In genomic region chr15:82338593-82339112, GRCm38 (mm10) we compare ENCODE assay signal across 7 mouse cellular contexts. TPM values are rescaled to one million over a fixed set of nuclear protein-coding genes. Genes with fewer than 3 reads are reported as not detected.
DNase-seq lines count a peak whose midpoint lies in the region; ATAC-seq lines count a peak whose summit lies in the region.

TSS of gene Naga (minus strand) at chr15:82338925.
TSS of gene Pheta2 (plus strand) at chr15:82338942.
TSS of gene Smdt1 (plus strand) at chr15:82338959.

- peaks cover 24% of the 10 kb centered on the region for H3K36me3 ChIP-seq in embryonic facial prominence, embryonic 12.5 days
- no peaks in the 10 kb centered on the region; the same call in 1 of the 2 replicates for H3K36me3 ChIP-seq in limb, embryonic 11.5 days (ENCODE audit: control insufficient read depth, insufficient read depth, low read length)
- peaks cover 8% of the 10 kb centered on the region; the same call in 1 of the 2 replicates for H3K36me3 ChIP-seq in midbrain, embryonic 14.5 days (ENCODE audit: control insufficient read depth, insufficient read depth, low read length)

- under 1% methylated on average over 41 of the region's 41 CpGs for WGBS in embryonic facial prominence, embryonic 12.5 days
- WGBS in limb, embryonic 11.5 days: under 1% methylated on average over 41 of the region's 41 CpGs
- under 1% methylated on average over 41 of the region's 41 CpGs for WGBS in midbrain, embryonic 14.5 days

- H3K9me3 ChIP-seq in embryonic facial prominence, embryonic 12.5 days: no peaks in the 10 kb centered on the region
- H3K9me3 ChIP-seq in limb, embryonic 11.5 days (ENCODE audit: control insufficient read depth, low read length): no peaks in the 10 kb centered on the region
- no peaks in the 10 kb centered on the region for H3K9me3 ChIP-seq in midbrain, embryonic 14.5 days (ENCODE audit: control insufficient read depth, low read length)

- peak within 1 kb of the TSS; percentile 13; the same call in 1 of the 2 replicates for H3K27ac ChIP-seq in embryonic facial prominence, embryonic 12.5 days
- no peak within 1 kb of the TSS for H3K27ac ChIP-seq in limb, embryonic 11.5 days (replicated peaks; ENCODE audit: low read depth, low read length)
- H3K27ac ChIP-seq in midbrain, embryonic 14.5 days (replicated peaks; ENCODE audit: low read depth, low read length): 0 out of 2 replicates have a peak within 1 kb of the TSS, but pooled peaks have one; percentile 16

- peak within 1 kb of the TSS; percentile 48 for H3K4me3 ChIP-seq in embryonic facial prominence, embryonic 12.5 days
- peak within 1 kb of the TSS; percentile 48 for H3K4me3 ChIP-seq in limb, embryonic 11.5 days (ENCODE audit: low read depth, low read length)
- H3K4me3 ChIP-seq in midbrain, embryonic 14.5 days (replicated peaks; ENCODE audit: low read depth, low read length): peak within 1 kb of the TSS; percentile 52

- H3K9ac ChIP-seq in embryonic facial prominence, embryonic 12.5 days: peak within 1 kb of the TSS; percentile 60
- H3K9ac ChIP-seq in limb, embryonic 11.5 days (ENCODE audit: low read length): peak within 1 kb of the TSS; percentile 67
- H3K9ac ChIP-seq in midbrain, embryonic 14.5 days (replicated peaks; ENCODE audit: low read length): peak within 1 kb of the TSS; percentile 51

- H3K4me2 ChIP-seq in embryonic facial prominence, embryonic 12.5 days (replicated peaks): peak within 1 kb of the TSS; percentile 63
- peak within 1 kb of the TSS; percentile 75 for H3K4me2 ChIP-seq in limb, embryonic 11.5 days (ENCODE audit: low read depth, severe bottlenecking)
- H3K4me2 ChIP-seq in midbrain, embryonic 14.5 days (ENCODE audit: low read length): peak within 1 kb of the TSS; percentile 69

- peak; percentile 97 for DNase-seq in adrenal gland, postnatal 25 days
- DNase-seq in heart, adult 11 months: peak; percentile 100
- DNase-seq in kidney, adult 18-20 months: peak; percentile 97
- peak; percentile 97 for DNase-seq in limb, embryonic 11.5 days (ENCODE audit: low spot score)
- peak; percentile 97 for DNase-seq in midbrain, embryonic 14.5 days
- peak; percentile 86 to 90 for DNase-seq in spleen, adult 18-20 months

- no peaks in the 10 kb centered on the region for H3K27me3 ChIP-seq in embryonic facial prominence, embryonic 12.5 days
- H3K27me3 ChIP-seq in limb, embryonic 11.5 days (ENCODE audit: control insufficient read depth, insufficient read depth, low read length): no peaks in the 10 kb centered on the region
- peaks cover 9% of the 10 kb centered on the region for H3K27me3 ChIP-seq in midbrain, embryonic 14.5 days (ENCODE audit: control insufficient read depth, insufficient read depth, low read length)

- ATAC-seq in embryonic facial prominence, embryonic 12.5 days (ENCODE audit: insufficient number of reproducible peaks, insufficient read depth, low FRiP score, low TSS enrichment): peak; percentile 72; the same call in 1 of the 2 replicates
- peak; percentile 84 for ATAC-seq in limb, embryonic 11.5 days (ENCODE audit: insufficient number of reproducible peaks, low FRiP score, low TSS enrichment, low read depth)
- peak; percentile 88 for ATAC-seq in midbrain, embryonic 14.5 days (ENCODE audit: low FRiP score, low TSS enrichment)

- peaks cover 31% of the 10 kb centered on the region for H3K4me1 ChIP-seq in embryonic facial prominence, embryonic 12.5 days
- peaks cover 15% of the 10 kb centered on the region for H3K4me1 ChIP-seq in limb, embryonic 11.5 days (ENCODE audit: control insufficient read depth, insufficient read depth, low read length)
- H3K4me1 ChIP-seq in midbrain, embryonic 14.5 days (ENCODE audit: control insufficient read depth, insufficient read depth, low read length): peaks cover 14% of the 10 kb centered on the region

RNA-seq across cellular contexts. Expression of gene Naga, which starts in this region (rescaled TPM):
- total RNA-seq in adrenal gland, postnatal 25 days (2021): 71.5 and 75.4 TPM in 2 replicates
- polyA plus RNA-seq in embryonic facial prominence, embryonic 12.5 days (2016; fragmentation: Nextera tagmentation; extraction: Ambion mirVana): 36.8 and 38.1 TPM in 2 replicates
- 25.8 and 29.7 TPM in 2 replicates for polyA plus RNA-seq in limb, embryonic 11.5 days (2014; fragmentation: Nextera tagmentation; extraction: Ambion mirVana)
- 23.0 and 27.3 TPM in 2 replicates for polyA plus RNA-seq in midbrain, embryonic 14.5 days (2014; fragmentation: Nextera tagmentation; extraction: Ambion mirVana)

RNA-seq across cellular contexts. Expression of gene Pheta2, which starts in this region (rescaled TPM):
- 0.49 and 1.0 TPM in 2 replicates for total RNA-seq in adrenal gland, postnatal 25 days (2021)
- 10.3 and 11.2 TPM in 2 replicates for polyA plus RNA-seq in embryonic facial prominence, embryonic 12.5 days (2016; fragmentation: Nextera tagmentation; extraction: Ambion mirVana)
- polyA plus RNA-seq in limb, embryonic 11.5 days (2014; fragmentation: Nextera tagmentation; extraction: Ambion mirVana): 6.0 and 7.0 TPM in 2 replicates
- 0.85 and 1.3 TPM in 2 replicates for polyA plus RNA-seq in midbrain, embryonic 14.5 days (2014; fragmentation: Nextera tagmentation; extraction: Ambion mirVana)

RNA-seq across cellular contexts. Expression of gene Smdt1, which starts in this region (rescaled TPM):
- 176 and 192 TPM in 2 replicates for total RNA-seq in adrenal gland, postnatal 25 days (2021)
- 227 and 245 TPM in 2 replicates for polyA plus RNA-seq in embryonic facial prominence, embryonic 12.5 days (2016; fragmentation: Nextera tagmentation; extraction: Ambion mirVana)
- polyA plus RNA-seq in limb, embryonic 11.5 days (2014; fragmentation: Nextera tagmentation; extraction: Ambion mirVana): 220 and 233 TPM in 2 replicates
- 286 and 365 TPM in 2 replicates for polyA plus RNA-seq in midbrain, embryonic 14.5 days (2014; fragmentation: Nextera tagmentation; extraction: Ambion mirVana)
